Mouse (Mus musculus) heart, adult 2 months (tissue): Measurements from ENCODE around the gene Mecom.

ENCODE experiments used
- CTCF ChIP-seq: fragments of 200-600 bp; IDR thresholded peaks from 2 replicates; pipeline ENCODE4 v1.8.1; 2022; ENCODE audit warnings: antibody characterized with exemption, mild to moderate bottlenecking, moderate library complexity
- EP300 ChIP-seq: fragments of 200-500 bp; IDR thresholded peaks from 2 replicates; pipeline ENCODE4 v1.6.1; 2011; ENCODE audit warnings: low read depth, low read length, control low read depth; ENCODE audit not compliant: insufficient read depth
- POLR2A ChIP-seq: fragments of 200-500 bp; IDR thresholded peaks from 2 replicates; pipeline ENCODE4 v1.6.1; 2011; ENCODE audit warnings: mild to moderate bottlenecking, low read depth, low read length, control low read depth; ENCODE audit not compliant: insufficient read depth

- TF ChIP-seq CTCF (no peak), POLR2A (no peak), EP300 (no peak)
Observed at GRCm38 (mm10) chr3:30101146-30101545, 446.7 kb downstream of the Mecom start.
